Mouse (Mus musculus) embryonic facial prominence, embryonic 15.5 days (tissue): ENCODE measurements at regions not wholly inside any gene's neighbourhood (a gene's known extent, or its start where the extent isn't known, plus 50 kb on each side); places are given as distances from the start of the nearest gene placed in this dataset.

Source experiments
- ATAC-seq: fragments of 200-750 bp; cut with Nextera tagmentation; 2 replicates; pipeline ENCODE4 v1.8.0; 2017; ENCODE audit warnings: low read depth, moderate TSS enrichment; ENCODE audit not compliant: insufficient number of reproducible peaks, low FRiP score, low TSS enrichment
- H3K27ac ChIP-seq: fragments of 300-500 bp; sonication (generic); replicated peaks from 2 replicates; pipeline ENCODE4 v1.5.1; 2015; ENCODE audit warnings: mild to moderate bottlenecking, inconsistent platforms
- H3K27me3 ChIP-seq: fragments of 300-500 bp; sonication (generic); 2 replicates; pipeline ENCODE4 v1.6.1; 2015; ENCODE audit warnings: inconsistent platforms
- H3K36me3 ChIP-seq: fragments of 300-500 bp; sonication (generic); 2 replicates; pipeline ENCODE4 v1.6.1; 2015; ENCODE audit warnings: mild to moderate bottlenecking, inconsistent platforms
- H3K4me1 ChIP-seq: fragments of 300-500 bp; sonication (generic); 2 replicates; pipeline ENCODE4 v1.6.1; 2015; ENCODE audit warnings: inconsistent platforms
- H3K4me2 ChIP-seq: fragments of 300-500 bp; sonication (generic); replicated peaks from 2 replicates; pipeline ENCODE4 v1.6.1; 2015; ENCODE audit warnings: mild to moderate bottlenecking, inconsistent platforms
- H3K4me3 ChIP-seq: fragments of 300-500 bp; sonication (generic); replicated peaks from 2 replicates; pipeline ENCODE4 v1.5.1; 2015; ENCODE audit warnings: mild to moderate bottlenecking, inconsistent platforms
- H3K9ac ChIP-seq: fragments of 300-500 bp; sonication (generic); 2 replicates; pipeline ENCODE4 v1.6.1; 2015; ENCODE audit warnings: inconsistent platforms
- H3K9me3 ChIP-seq: fragments of 300-500 bp; sonication (generic); replicated peaks from 2 replicates; pipeline ENCODE4 v1.6.1; 2016; ENCODE audit warnings: inconsistent platforms
- WGBS: fragments of 180-500 bp; shearing (Covaris S2); methylation state at CpG from one replicate; pipeline ENCODE4 v1.1.7; 2015; 5-methylcytosine and 5-hydroxymethylcytosine counted together

- Histone ChIP-seq H3K4me2 (no peak overlapping the region), H3K27me3 (no peaks in the 10 kb centered on the region), H3K4me3 (no peak overlapping the region), H3K36me3 (no peaks in the 10 kb centered on the region), H3K27ac (no peak overlapping the region), H3K9ac (no peak overlapping the region), H3K4me1 (0 out of 2 replicates have a peak, but pooled peaks cover 8% of the 10 kb centered on the region), H3K9me3 (no peaks in the 10 kb centered on the region)
- ATAC-seq = no peak
- WGBS = 72% methylated on average over 3 of the region's 3 CpGs
Observed at GRCm38 (mm10) chr6:84383718-84384117, 210.0 kb downstream of the Cyp26b1 start.

GRCm38 (mm10) chr6:84383141-84383540, 210.6 kb downstream of the Cyp26b1 start:
- H3K4me3 ChIP-seq = no peak overlapping the region
- no peaks in the 10 kb centered on the region for H3K36me3 ChIP-seq
- no peaks in the 10 kb centered on the region for H3K9me3 ChIP-seq
- 69% methylated on average over 3 of the region's 3 CpGs for WGBS
- H3K27me3 ChIP-seq = no peaks in the 10 kb centered on the region
- no peak overlapping the region for H3K4me2 ChIP-seq
- no peak overlapping the region for H3K27ac ChIP-seq
- no peak overlapping the region for H3K9ac ChIP-seq
- H3K4me1 ChIP-seq = 0 out of 2 replicates have a peak, but pooled peaks cover 8% of the 10 kb centered on the region
- no peak for ATAC-seq

DNA sequence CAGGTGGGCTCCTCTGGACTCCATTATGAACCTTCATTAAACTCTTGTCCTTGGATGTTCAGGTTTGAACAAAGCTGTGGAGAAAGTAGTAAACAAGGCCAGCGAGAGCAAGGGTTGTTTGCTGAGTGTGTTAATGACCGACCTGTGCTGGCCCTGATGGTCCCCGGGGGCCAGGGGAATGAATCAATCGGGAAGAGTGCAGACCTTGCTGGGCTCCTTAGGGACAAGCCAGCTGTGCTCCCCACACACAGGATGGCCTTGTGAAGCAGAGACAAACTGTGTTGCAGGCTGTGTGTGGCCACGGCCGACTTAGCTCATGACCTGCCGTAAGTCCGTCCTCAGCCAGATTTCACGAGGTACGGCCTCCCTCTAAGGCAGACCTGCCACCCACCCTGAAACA, 212.1 kb downstream of the Cyp26b1 start:
- no peaks in the 10 kb centered on the region for H3K36me3 ChIP-seq
- H3K4me2 ChIP-seq = no peak overlapping the region
- no peak overlapping the region for H3K27ac ChIP-seq
- no peak overlapping the region for H3K9ac ChIP-seq
- no peaks in the 10 kb centered on the region for H3K27me3 ChIP-seq
- H3K9me3 ChIP-seq = no peaks in the 10 kb centered on the region
- no peak overlapping the region for H3K4me3 ChIP-seq
- 80% methylated on average over 10 of the region's 10 CpGs for WGBS
- ATAC-seq = no peak; the same call in 1 of the 2 replicates
- H3K4me1 ChIP-seq = peaks cover 10% of the 10 kb centered on the region; the same call in 1 of the 2 replicates

- Histone ChIP-seq H3K36me3 (no peaks in the 10 kb centered on the region), H3K27me3 (no peaks in the 10 kb centered on the region; the same call in 1 of the 2 replicates), H3K9ac (no peak overlapping the region), H3K4me1 (peaks cover 9% of the 10 kb centered on the region), H3K27ac (no peak overlapping the region), H3K4me2 (no peak overlapping the region), H3K9me3 (no peaks in the 10 kb centered on the region), H3K4me3 (no peak overlapping the region)
- no peak for ATAC-seq
- 69% methylated on average over 11 of the region's 11 CpGs for WGBS
Observed at GRCm38 (mm10) chr6:84376666-84377065, 217.0 kb downstream of the Cyp26b1 start.

DNA sequence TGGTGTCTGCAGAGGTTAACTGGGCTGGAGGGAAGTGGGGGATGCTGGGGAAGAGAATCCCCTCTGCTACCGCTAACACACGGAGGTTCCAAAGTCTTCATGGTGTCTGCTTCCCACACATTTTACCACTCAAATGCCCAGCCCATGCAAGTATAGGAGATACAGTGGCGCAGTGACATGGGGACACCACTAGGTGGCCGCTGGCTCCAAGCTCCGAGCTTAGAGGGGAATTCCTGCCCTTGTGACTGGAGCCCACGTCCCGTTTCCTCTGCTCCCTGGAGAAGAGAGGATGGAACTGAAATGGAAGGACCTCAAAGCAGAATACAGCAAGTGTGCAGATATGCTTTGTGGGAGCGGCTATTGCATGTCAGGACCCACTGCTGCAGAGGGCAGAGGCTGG, 218.2 kb downstream of the Cyp26b1 start:
- no peak overlapping the region; the same call in 1 of the 2 replicates for H3K9ac ChIP-seq
- 13% methylated on average over 8 of the region's 8 CpGs for WGBS
- ATAC-seq = no peak

GRCm38 (mm10) chr6:84366365-84366764, 227.3 kb downstream of the Cyp26b1 start:
- Histone ChIP-seq H3K9me3 (no peaks in the 10 kb centered on the region), H3K9ac (no peak overlapping the region), H3K4me3 (no peak overlapping the region), H3K36me3 (no peaks in the 10 kb centered on the region), H3K4me1 (peaks cover 17% of the 10 kb centered on the region), H3K4me2 (no peak overlapping the region), H3K27me3 (no peaks in the 10 kb centered on the region), H3K27ac (no peak overlapping the region; the same call in 1 of the 2 replicates)
- 34% methylated on average over 6 of the region's 6 CpGs for WGBS
- ATAC-seq = peak; percentile 86

More for the DNA sequence above, 218.2 kb downstream of the Cyp26b1 start:
- peaks cover 9% of the 10 kb centered on the region for H3K4me1 ChIP-seq
- H3K36me3 ChIP-seq = no peaks in the 10 kb centered on the region
- H3K27ac ChIP-seq = no peak overlapping the region
- H3K4me3 ChIP-seq = no peak overlapping the region
- no peaks in the 10 kb centered on the region for H3K9me3 ChIP-seq
- no peaks in the 10 kb centered on the region; the same call in 1 of the 2 replicates for H3K27me3 ChIP-seq
- H3K4me2 ChIP-seq = no peak overlapping the region

GRCm38 (mm10) chr6:84365914-84366313, 227.8 kb downstream of the Cyp26b1 start:
- Histone ChIP-seq H3K9me3 (no peaks in the 10 kb centered on the region), H3K9ac (no peak overlapping the region), H3K4me3 (no peak overlapping the region), H3K4me1 (peaks cover 17% of the 10 kb centered on the region), H3K4me2 (no peak overlapping the region), H3K27me3 (no peaks in the 10 kb centered on the region), H3K36me3 (no peaks in the 10 kb centered on the region), H3K27ac (no peak overlapping the region)
- ATAC-seq = 0 out of 2 replicates have a peak, but pooled peaks have one; percentile 21
- 71% methylated on average over 4 of the region's 4 CpGs for WGBS

DNA sequence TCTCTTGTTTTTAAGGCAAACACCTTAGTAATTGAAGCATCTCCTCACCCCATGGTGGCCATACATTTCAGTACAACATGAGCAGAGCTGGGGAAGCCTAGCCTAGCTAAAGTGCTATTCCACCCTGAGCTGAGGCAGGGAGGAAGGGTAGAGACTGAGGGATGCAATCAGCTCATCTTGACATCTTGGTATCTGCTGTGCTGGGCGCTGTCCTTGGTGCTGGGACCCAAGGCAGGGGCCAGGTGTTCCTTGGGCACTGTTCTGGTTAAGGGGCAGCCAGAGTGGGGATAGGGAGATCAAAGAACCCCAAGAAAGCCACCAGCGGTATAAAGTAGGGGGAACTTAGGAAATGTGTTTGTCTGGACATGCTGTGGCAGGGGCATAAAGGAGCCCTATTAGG, 228.7 kb downstream of the Cyp26b1 start:
- ATAC-seq = no peak
- Histone ChIP-seq H3K4me1 (peaks cover 17% of the 10 kb centered on the region), H3K27ac (no peak overlapping the region), H3K4me2 (no peak overlapping the region), H3K9me3 (no peaks in the 10 kb centered on the region), H3K36me3 (no peaks in the 10 kb centered on the region), H3K9ac (no peak overlapping the region), H3K27me3 (no peaks in the 10 kb centered on the region), H3K4me3 (no peak overlapping the region)
- WGBS = 15% methylated on average over 2 of the region's 2 CpGs

GRCm38 (mm10) chr6:84362331-84362730, 231.4 kb downstream of the Cyp26b1 start:
- no peak overlapping the region for H3K9ac ChIP-seq
- 19% methylated on average over 1 of the region's 1 CpGs for WGBS
- peaks cover 38% of the 10 kb centered on the region for H3K4me1 ChIP-seq
- no peaks in the 10 kb centered on the region for H3K27me3 ChIP-seq
- no peaks in the 10 kb centered on the region for H3K36me3 ChIP-seq
- no peak overlapping the region for H3K4me3 ChIP-seq
- no peak overlapping the region for H3K27ac ChIP-seq
- no peaks in the 10 kb centered on the region for H3K9me3 ChIP-seq
- no peak for ATAC-seq
- H3K4me2 ChIP-seq = no peak overlapping the region

DNA sequence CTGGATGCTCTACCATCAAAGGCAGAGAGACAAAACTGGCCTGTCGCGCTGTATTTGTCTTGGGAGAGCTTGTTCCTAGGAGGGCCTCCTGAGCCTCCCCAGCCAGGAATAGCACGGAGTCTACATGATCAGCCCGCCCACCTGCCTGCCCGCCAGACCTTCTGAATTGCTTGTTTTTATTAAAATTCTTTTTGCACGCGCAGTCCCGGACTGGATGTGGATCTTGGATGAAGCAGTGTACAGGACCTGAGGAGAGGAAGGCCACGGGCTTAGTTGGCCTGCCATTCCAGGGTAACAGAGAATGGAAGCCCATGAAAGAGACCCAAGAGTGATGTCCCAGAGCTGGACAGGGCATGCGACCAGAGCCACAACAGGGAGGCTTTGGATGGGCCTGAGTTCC, 235.8 kb downstream of the Cyp26b1 start:
- ATAC-seq = 0 out of 2 replicates have a peak, but pooled peaks have one; percentile 20
- peak overlapping the region; percentile 58 for H3K27ac ChIP-seq

GRCm38 (mm10) chr6:84353425-84354220, 240.1 kb downstream of the Cyp26b1 start:
- Histone ChIP-seq H3K4me1 (peaks cover 18% of the 10 kb centered on the region), H3K27ac (no peak overlapping the region), H3K36me3 (no peaks in the 10 kb centered on the region), H3K27me3 (no peaks in the 10 kb centered on the region; the same call in 1 of the 2 replicates), H3K9ac (no peak overlapping the region), H3K4me2 (no peak overlapping the region), H3K9me3 (no peaks in the 10 kb centered on the region), H3K4me3 (no peak overlapping the region)
- no peak for ATAC-seq
- 75% methylated on average over 6 of the region's 6 CpGs for WGBS

More for the DNA sequence above, 235.8 kb downstream of the Cyp26b1 start:
- Histone ChIP-seq H3K4me1 (peaks cover 35% of the 10 kb centered on the region), H3K4me3 (no peak overlapping the region), H3K27me3 (no peaks in the 10 kb centered on the region), H3K4me2 (no peak overlapping the region), H3K9me3 (no peaks in the 10 kb centered on the region), H3K36me3 (no peaks in the 10 kb centered on the region), H3K9ac (no peak overlapping the region)
- WGBS = 44% methylated on average over 10 of the region's 10 CpGs
